Mouse (Mus musculus): ENCODE results near the gene Hhatl.

Gene Hhatl

DNA sequence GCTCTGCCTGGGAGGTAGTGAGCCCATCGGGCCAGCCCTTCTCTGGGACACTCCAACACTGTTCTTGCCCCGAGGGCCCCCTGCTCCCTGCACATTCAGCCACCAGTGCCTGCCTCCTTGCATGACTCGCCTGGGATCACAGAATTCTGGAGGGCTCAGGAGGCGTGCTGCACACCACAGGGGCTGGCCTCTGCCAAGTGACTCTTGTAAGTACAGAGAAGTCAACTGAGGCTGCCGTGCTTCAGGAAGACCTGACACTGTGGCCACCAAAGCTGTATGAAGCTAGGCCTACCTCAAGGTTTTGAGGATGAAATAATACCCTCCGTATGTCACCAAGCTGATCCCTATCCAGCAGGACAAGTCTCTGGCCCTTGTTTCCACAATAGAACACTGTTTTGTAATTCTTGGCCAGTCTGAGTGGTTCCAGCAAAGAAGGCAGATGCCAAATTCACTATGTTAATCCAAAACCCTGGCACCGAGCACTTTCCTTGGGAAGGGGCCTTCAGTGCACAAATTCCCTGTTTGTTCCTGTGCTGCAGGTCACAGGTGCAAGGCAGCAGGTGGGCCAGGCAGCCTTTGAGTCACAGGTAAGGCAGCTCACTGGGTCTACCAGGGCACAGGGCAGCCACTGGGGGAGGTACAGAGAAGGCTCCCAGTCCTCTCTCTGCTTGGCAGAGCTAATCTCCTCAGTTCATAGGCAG lies 27.6 kb upstream of the Hhatl start:
- Histone ChIP-seq H3K36me3 (ENCODE audit: control insufficient read depth, insufficient read depth, low read length, poor library complexity, severe bottlenecking) (no peaks in the 10 kb centered on the region), H3K27me3 (ENCODE audit: control insufficient read depth, insufficient read depth, low read length, poor library complexity, severe bottlenecking) (no peaks in the 10 kb centered on the region)
- no peak for DNase-seq (ENCODE audit: low read depth, low spot score)

DNA sequence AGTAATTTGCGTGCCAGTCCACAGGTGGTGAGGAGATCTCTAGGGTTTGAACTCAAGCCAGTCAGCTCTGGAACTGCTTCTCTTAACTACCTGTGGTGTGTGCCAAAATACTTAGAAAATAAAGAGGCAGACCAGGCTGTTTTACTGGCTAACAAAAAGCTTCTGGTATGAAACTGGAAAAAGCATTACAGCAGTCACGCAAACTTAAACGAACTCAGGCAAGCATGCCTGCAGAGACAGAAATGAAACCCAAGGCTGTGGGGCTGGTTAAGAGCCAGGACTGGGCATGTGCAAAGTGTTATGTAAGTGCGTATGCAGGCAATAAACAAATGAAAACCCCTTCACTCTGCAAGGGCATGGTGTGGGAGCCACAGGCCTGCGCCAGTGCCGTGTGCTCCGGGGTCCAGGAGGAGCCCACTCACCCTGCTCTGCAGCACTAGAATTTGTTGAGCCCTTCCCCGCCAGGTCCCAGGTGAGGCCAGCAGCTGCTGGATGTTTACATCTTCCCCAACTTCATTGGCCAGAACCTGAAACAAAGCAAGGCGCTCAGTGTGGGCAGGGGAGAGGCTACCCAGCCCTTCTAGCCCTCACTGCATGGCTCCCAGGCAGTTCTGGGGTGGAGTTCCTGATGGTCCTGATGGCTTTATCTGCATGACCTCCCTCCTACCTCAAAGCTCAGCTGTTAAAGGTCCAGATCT lies 26.9 kb upstream of the Hhatl start:
- DNase-seq (ENCODE audit: low read depth, low spot score): no peak
- H3K36me3 ChIP-seq (ENCODE audit: control insufficient read depth, insufficient read depth, low read length, poor library complexity, severe bottlenecking): no peaks in the 10 kb centered on the region
- no peaks in the 10 kb centered on the region for H3K27me3 ChIP-seq (ENCODE audit: control insufficient read depth, insufficient read depth, low read length, poor library complexity, severe bottlenecking)

DNA sequence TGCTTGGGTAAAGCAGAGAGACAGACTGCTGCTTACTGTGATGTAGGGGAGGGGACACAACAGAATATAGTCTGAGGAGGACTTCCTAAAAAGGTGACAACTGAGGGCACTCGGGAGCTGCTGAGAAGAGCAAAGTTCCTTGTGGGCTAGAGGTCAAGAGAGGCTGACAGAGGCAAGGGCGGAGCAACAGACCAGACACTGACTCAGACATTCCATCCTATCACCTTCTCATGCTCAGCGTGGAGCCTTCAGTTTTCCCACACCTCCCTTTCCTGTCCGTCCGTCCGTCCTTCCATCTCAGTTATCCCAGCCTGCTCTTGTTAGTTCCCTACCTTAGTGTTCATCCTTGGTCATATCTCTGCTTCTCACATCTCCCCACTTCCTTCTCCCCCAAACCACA lies 22.9 kb upstream of the Hhatl start:
- no peaks in the 10 kb centered on the region for H3K36me3 ChIP-seq (ENCODE audit: control insufficient read depth, insufficient read depth, low read length, poor library complexity, severe bottlenecking)
- DNase-seq (ENCODE audit: low read depth, low spot score): no peak
- no peaks in the 10 kb centered on the region for H3K27me3 ChIP-seq (ENCODE audit: control insufficient read depth, insufficient read depth, low read length, poor library complexity, severe bottlenecking)

DNA sequence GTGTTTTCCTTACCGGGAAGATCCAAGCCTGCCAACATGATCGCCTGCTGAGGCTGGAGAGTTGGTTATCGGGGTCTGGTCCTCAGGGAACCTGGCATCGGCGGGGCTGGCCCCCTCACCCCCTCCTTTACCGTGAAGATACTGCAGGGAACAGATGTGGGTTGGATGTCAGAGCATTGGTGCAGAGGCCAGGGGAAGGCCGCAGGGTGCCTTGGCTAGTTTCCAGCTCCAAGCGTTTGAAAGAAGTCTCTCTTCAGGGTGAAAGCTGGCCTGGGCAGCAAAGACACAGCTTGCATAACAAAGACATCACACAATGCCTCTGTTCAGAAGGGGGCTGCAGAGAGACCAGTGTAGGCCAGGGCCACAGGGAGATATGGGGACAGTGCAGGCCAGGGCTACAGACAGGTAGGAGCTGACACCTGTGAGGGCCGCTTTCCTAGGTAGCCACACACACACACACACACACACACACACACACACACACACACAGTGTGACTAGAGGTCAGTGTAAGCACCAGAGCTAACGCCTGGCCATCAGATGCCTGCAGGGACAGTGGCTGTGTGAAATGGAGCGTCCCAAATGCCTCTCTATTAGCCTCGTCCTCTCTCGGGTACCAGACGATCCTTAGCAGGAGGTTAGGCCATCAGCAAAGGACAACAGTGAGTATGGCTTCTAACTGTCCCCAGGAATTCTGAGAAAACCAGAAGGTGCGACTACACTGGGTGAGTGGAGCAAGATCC lies 17.9 kb upstream of the Hhatl start:
- Histone ChIP-seq H3K27me3 (ENCODE audit: control insufficient read depth, insufficient read depth, low read length, poor library complexity, severe bottlenecking) (no peaks in the 10 kb centered on the region), H3K36me3 (ENCODE audit: control insufficient read depth, insufficient read depth, low read length, poor library complexity, severe bottlenecking) (no peaks in the 10 kb centered on the region)
- DNase-seq (ENCODE audit: low read depth, low spot score): no peak

DNA sequence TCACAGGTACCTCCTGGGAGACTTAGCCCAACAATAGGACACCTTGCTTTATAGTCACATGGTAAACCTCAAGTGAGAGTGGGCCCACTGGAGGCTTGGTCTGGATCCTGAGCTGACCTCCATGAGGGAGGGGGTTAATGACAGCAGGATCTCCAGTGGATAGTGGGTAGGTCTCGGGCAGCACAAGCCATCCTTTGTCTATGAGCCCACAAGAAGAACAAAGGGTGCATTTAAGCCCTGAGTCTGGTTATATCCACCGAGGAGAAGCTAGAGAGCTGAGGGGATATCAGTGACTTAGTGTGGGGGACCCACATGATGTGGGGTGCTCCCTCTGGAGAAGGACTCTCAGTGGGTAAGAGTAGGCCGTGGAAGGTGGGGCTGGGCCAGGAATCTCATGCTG lies 16.2 kb upstream of the Hhatl start:
- Histone ChIP-seq H3K36me3 (ENCODE audit: control insufficient read depth, insufficient read depth, low read length, poor library complexity, severe bottlenecking) (no peaks in the 10 kb centered on the region), H3K27me3 (ENCODE audit: control insufficient read depth, insufficient read depth, low read length, poor library complexity, severe bottlenecking) (no peaks in the 10 kb centered on the region)
- DNase-seq (ENCODE audit: low read depth, low spot score): no peak

DNA sequence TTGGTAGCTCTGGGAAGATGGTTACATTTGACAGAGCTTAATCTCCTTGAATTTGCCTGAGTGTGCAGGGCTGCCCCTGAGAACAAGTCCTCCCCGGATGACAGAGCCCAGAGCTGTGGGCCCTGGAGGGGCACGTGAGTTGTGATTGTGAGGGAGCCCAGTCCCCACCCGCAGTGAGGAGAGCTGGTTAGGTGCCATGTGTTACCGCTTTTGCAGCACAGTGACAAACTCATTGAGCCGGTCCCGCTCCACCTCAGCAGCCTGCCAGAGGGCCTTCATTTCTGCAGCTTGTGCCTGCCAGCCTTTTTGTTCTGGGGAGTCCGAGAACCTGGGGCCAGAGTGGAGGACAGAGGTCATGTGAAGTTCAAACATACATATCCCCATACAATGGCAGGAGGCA lies 15.6 kb upstream of the Hhatl start:
- Histone ChIP-seq H3K27me3 (ENCODE audit: control insufficient read depth, insufficient read depth, low read length, poor library complexity, severe bottlenecking) (no peaks in the 10 kb centered on the region), H3K36me3 (ENCODE audit: control insufficient read depth, insufficient read depth, low read length, poor library complexity, severe bottlenecking) (no peaks in the 10 kb centered on the region)
- no peak for DNase-seq (ENCODE audit: low read depth, low spot score)

DNA sequence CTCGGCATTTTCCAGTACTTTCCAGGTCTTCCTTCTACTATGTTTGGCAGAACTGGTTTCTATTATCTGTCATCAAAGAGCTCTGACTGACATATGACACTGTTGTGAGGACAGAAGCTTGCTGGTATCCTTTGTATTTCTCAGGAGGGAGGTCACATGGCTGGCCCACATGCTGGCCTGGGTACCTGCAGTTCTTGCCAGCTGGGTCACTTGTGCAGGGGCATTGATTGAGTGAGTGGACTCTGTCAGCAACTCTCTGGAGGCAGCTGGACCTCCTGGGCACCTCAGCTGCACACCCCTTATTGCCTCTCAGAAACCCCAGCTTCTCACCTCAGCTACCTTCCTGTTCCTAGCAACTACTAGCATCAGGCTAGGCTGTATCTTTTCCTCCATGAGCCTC lies 15.2 kb upstream of the Hhatl start:
- Histone ChIP-seq H3K36me3 (ENCODE audit: control insufficient read depth, insufficient read depth, low read length, poor library complexity, severe bottlenecking) (no peaks in the 10 kb centered on the region), H3K27me3 (ENCODE audit: control insufficient read depth, insufficient read depth, low read length, poor library complexity, severe bottlenecking) (no peaks in the 10 kb centered on the region)
- no peak for DNase-seq (ENCODE audit: low read depth, low spot score)

DNA sequence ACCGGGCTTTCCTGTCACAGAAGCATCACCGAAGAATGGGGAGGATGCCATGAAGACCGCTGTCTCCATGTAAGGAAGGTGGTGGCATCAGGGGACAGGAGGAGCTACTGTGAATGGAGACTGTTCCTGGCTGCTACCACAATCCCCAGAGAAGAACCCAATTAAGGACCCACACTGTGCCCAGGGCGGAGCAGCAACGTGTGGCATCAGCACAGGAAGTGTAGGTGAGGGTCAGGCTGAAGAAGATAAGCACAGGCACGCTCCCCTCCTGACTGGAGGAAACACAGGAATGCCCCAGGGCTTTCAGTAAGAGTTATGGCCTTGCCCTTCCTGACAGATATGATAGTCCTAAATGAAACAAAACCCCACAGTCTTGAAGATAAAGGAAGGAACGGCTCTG lies 10.4 kb upstream of the Hhatl start:
- Histone ChIP-seq H3K27me3 (ENCODE audit: control insufficient read depth, insufficient read depth, low read length, poor library complexity, severe bottlenecking) (no peaks in the 10 kb centered on the region), H3K36me3 (ENCODE audit: control insufficient read depth, insufficient read depth, low read length, poor library complexity, severe bottlenecking) (no peaks in the 10 kb centered on the region)
- no peak for DNase-seq (ENCODE audit: low read depth, low spot score)

DNA sequence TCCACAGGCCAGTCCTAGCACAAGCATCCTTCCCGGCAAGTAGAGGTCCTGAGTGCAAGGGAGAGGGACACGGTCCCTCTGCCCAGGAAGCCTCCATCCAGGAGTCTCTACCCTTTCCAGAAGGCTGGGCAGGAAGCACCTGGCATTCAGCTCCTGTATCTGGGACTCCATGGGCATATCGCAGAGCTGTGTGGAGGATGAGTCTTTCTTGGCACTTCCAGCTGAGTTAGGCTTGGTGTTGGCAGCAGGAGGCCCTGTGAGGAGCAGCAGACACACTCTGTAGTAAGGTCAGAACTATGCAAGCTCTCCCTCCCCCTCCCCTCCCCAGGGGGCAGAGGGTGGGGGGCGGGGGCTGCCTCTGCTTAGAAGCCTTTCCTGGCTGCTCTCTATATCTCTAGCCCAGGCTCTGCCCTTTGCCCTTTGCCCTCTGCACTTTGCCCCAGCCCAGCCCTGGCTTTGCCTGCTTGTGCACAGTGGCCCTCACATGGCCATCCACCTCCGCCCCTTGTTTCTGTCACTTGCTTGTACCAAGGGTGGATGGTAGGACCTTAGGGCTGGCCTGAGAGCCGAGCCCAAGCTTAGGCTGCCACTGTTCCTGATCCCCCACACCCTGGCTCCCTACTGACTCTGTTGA lies 6.7 kb upstream of the Hhatl start:
- H3K36me3 ChIP-seq (ENCODE audit: control insufficient read depth, insufficient read depth, low read length, poor library complexity, severe bottlenecking): no peaks in the 10 kb centered on the region
- DNase-seq (ENCODE audit: low read depth, low spot score): no peak
- H3K27me3 ChIP-seq (ENCODE audit: control insufficient read depth, insufficient read depth, low read length, poor library complexity, severe bottlenecking): no peaks in the 10 kb centered on the region

DNA sequence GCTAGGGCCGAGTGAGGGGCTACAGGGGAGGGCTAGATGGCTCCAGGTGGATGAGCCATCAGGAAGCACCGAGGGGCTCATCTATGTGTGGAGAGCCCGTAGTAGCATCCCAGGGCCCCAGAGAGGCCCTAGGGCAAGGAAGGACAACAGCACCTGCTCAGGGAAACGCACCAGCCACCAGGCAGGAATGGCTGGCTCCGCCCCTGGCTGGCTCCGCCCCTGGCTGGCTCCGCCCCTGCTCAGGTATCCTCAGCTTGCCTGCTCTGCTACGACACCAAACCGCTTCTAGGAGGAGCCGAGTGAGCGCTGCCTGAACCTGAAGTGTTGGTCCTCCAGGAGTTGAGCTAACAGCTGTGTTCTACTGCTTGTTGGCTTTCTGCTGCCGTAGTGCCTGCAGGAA lies 5.4 kb upstream of the Hhatl start:
- Histone ChIP-seq H3K36me3 (ENCODE audit: control insufficient read depth, insufficient read depth, low read length, poor library complexity, severe bottlenecking) (no peaks in the 10 kb centered on the region), H3K27me3 (ENCODE audit: control insufficient read depth, insufficient read depth, low read length, poor library complexity, severe bottlenecking) (no peaks in the 10 kb centered on the region)
- no peak for DNase-seq (ENCODE audit: low read depth, low spot score)

DNA sequence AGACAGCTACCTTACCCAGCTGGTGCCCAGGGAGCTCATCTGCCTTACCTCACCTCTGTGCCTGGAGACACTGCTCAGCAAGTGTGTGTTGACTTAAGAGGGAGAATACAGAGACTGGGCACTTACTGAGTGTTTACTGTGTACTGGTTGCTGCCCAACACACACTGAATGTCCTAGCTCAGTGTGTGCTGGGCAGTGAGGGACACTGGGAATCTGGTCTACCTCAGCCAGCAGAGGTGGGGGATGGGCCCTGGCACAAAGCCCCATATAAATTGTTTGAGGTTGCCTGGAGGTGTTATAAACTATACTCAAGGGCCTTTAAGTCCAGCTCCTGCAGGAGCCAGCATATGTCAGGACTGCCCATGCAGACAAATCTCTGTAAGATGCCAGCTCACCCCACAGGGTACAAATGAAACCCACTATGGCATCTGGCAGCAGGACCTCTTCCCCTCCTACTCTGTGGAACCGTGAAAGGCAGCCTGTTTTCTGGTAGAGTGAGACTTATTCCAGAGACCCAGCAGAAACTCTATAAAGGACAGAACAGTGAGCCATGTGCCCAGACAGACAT lies 2.7 kb upstream of the Hhatl start:
- Histone ChIP-seq H3K36me3 (ENCODE audit: control insufficient read depth, insufficient read depth, low read length, poor library complexity, severe bottlenecking) (no peaks in the 10 kb centered on the region), H3K27me3 (ENCODE audit: control insufficient read depth, insufficient read depth, low read length, poor library complexity, severe bottlenecking) (no peaks in the 10 kb centered on the region)
- DNase-seq (ENCODE audit: low read depth, low spot score): no peak

DNA sequence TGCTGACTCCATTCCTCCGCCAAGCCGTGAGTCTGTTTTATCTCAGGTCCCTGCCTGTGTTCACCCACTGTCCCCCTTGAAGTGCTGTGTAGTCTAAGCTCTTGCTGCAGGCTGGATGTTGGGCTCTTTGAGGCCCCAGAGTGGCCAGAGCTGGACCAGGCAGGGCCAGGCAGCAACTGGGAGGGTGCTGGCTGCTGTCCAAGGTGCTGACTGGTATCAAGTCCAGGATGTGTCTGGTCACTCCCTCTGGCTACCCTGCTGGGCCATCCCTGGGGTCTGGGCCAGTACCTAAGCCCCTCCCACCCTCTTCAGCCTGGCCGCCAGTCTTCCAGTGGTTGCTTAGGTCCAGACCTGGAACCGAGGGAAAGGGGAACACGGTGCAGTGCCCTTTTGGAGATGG lies 1.1 kb downstream of the Hhatl start:
- Histone ChIP-seq H3K27me3 (ENCODE audit: control insufficient read depth, insufficient read depth, low read length, poor library complexity, severe bottlenecking) (no peaks in the 10 kb centered on the region), H3K36me3 (ENCODE audit: control insufficient read depth, insufficient read depth, low read length, poor library complexity, severe bottlenecking) (no peaks in the 10 kb centered on the region)
- DNase-seq (ENCODE audit: low read depth, low spot score): peak; percentile 37

DNA sequence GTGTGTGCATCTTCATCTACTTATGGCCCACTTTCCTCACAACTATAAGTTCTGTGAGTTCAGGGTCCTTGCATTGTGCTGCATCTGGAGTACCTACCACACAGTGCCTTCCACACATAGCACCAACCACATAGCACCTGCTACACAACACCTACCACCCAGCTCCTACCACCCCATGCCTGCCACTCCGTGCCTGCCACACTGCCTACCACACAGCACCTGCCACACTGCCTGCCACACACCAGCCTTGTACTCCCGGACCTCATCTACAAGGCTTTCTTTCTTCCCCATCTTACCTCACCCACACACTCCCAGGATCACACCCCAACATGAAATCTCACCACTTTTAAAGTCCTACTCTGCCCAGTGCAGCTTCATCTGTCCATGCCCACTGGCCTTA lies 5.9 kb downstream of the Hhatl start:
- Histone ChIP-seq H3K36me3 (ENCODE audit: control insufficient read depth, insufficient read depth, low read length, poor library complexity, severe bottlenecking) (no peaks in the 10 kb centered on the region), H3K27me3 (ENCODE audit: control insufficient read depth, insufficient read depth, low read length, poor library complexity, severe bottlenecking) (no peaks in the 10 kb centered on the region)
- DNase-seq (ENCODE audit: low read depth, low spot score): no peak

DNA sequence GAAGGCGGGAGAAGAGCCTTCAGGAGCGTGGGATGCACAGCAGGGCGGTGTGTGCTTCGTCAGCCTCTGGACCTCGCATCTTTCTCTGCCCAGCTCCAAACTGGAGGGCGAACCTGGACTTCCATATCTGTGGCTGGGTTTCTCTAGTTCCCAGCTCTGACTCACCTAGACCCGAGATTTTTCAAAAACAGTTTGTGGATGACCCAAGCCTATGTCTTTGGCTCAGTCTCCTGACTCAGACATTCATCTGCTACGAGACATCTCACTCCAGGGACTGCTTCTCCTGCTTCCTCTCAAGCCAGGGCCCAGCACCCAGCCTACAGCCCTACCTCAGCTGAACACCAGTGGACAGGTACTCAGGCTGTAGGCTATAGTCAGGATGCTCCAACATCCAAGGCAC lies 7.0 kb downstream of the Hhatl start:
- no peak for DNase-seq (ENCODE audit: low read depth, low spot score)
- H3K36me3 ChIP-seq (ENCODE audit: control insufficient read depth, insufficient read depth, low read length, poor library complexity, severe bottlenecking): no peaks in the 10 kb centered on the region
- no peaks in the 10 kb centered on the region for H3K27me3 ChIP-seq (ENCODE audit: control insufficient read depth, insufficient read depth, low read length, poor library complexity, severe bottlenecking)

DNA sequence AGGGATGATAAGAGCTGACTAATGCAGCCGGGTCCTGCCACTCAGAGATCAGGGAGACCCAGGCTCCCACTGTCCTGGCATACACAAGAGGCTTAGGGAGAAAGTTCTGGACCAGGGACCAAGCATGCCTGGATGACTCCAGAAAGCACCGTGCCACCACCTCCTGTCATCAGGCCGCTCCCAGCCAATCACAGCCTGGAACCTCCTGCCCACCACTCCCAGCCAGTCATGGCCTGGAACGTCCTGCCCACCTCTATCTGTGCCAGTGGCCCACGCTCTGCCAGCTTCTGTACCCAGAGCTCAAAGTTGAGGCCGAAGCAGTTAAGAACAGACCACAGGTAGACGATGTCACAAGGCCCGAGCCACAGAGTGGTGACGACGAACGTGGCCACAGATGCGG lies 7.5 kb downstream of the Hhatl start:
- DNase-seq (ENCODE audit: low read depth, low spot score): no peak
- Histone ChIP-seq H3K27me3 (ENCODE audit: control insufficient read depth, insufficient read depth, low read length, poor library complexity, severe bottlenecking) (no peaks in the 10 kb centered on the region), H3K36me3 (ENCODE audit: control insufficient read depth, insufficient read depth, low read length, poor library complexity, severe bottlenecking) (no peaks in the 10 kb centered on the region)
